Mouse (Mus musculus): Measurements from ENCODE around the gene Dscam. TPM values are rescaled to one million over a fixed set of nuclear protein-coding genes. Genes with fewer than 3 reads are reported as not detected.

Dscam gene
- polyA plus RNA-seq, 1 experiment from 2014 or later, result 0.05 TPM

- TF ChIP-seq CTCF (IDR thresholded peaks at IDR 0.05; ENCODE audit: low read depth), result no peak
- WGBS, result 84% methylated on average over 3 of the region's 3 CpGs
- ATAC-seq (replicated peaks; ENCODE audit: low FRiP score, low read depth) (no peak), DNase-seq (ENCODE audit: low spot score) (no peak)
- Histone ChIP-seq H3K9ac (ENCODE audit: low read depth, low read length) (no peak overlapping the region), H3K4me2 (ENCODE audit: low read length) (no peak overlapping the region), H3K4me3 (replicated peaks; ENCODE audit: low read depth, low read length) (no peak overlapping the region), H3K36me3 (ENCODE audit: insufficient read depth, low read length) (no peaks in the 10 kb centered on the region), H3K27ac (no peak overlapping the region), H3K27me3 (ENCODE audit: insufficient read depth, low read length) (no peaks in the 10 kb centered on the region), H3K4me1 (replicated peaks; ENCODE audit: insufficient read depth, low read length) (no peaks in the 10 kb centered on the region), H3K9me3 (replicated peaks; ENCODE audit: low read length) (no peaks in the 10 kb centered on the region)
Observed at GRCm38 (mm10) chr16:97033540-97034058, 137.0 kb downstream of the Dscam start.

GRCm38 (mm10) chr16:97027701-97028100 is 142.9 kb downstream of the Dscam start:
- Histone ChIP-seq H3K4me1 (replicated peaks; ENCODE audit: insufficient read depth, low read length) (no peaks in the 10 kb centered on the region), H3K9ac (ENCODE audit: low read depth, low read length) (no peak overlapping the region), H3K4me3 (replicated peaks; ENCODE audit: low read depth, low read length) (no peak overlapping the region), H3K27ac (no peak overlapping the region), H3K9me3 (replicated peaks; ENCODE audit: low read length) (no peaks in the 10 kb centered on the region), H3K4me2 (ENCODE audit: low read length) (no peak overlapping the region), H3K27me3 (ENCODE audit: insufficient read depth, low read length) (no peaks in the 10 kb centered on the region), H3K36me3 (ENCODE audit: insufficient read depth, low read length) (no peaks in the 10 kb centered on the region)
- TF ChIP-seq CTCF (IDR thresholded peaks at IDR 0.05; ENCODE audit: low read depth), result no peak
- WGBS, result 63% methylated on average over 1 of the region's 1 CpGs
- ATAC-seq (replicated peaks; ENCODE audit: low FRiP score, low read depth) (no peak), DNase-seq (ENCODE audit: low spot score) (no peak)

- H3K36me3 ChIP-seq (ENCODE audit: insufficient read depth, low read length), result no peaks in the 10 kb centered on the region
- DNase-seq (ENCODE audit: low spot score), result no peak
- no peak for TF ChIP-seq CTCF (IDR thresholded peaks at IDR 0.05; ENCODE audit: low read depth)
- no peak overlapping the region for H3K4me3 ChIP-seq (replicated peaks; ENCODE audit: low read depth, low read length)
- no peaks in the 10 kb centered on the region for H3K4me1 ChIP-seq (replicated peaks; ENCODE audit: insufficient read depth, low read length)
- no peak for ATAC-seq (replicated peaks; ENCODE audit: low FRiP score, low read depth)
- H3K9ac ChIP-seq (ENCODE audit: low read depth, low read length), result no peak overlapping the region
- no peaks in the 10 kb centered on the region for H3K9me3 ChIP-seq (replicated peaks; ENCODE audit: low read length)
- WGBS, result 91% methylated on average over 5 of the region's 5 CpGs
- no peak overlapping the region for H3K4me2 ChIP-seq (ENCODE audit: low read length)
- H3K27ac ChIP-seq, result no peak overlapping the region
- H3K27me3 ChIP-seq (ENCODE audit: insufficient read depth, low read length), result no peaks in the 10 kb centered on the region
Observed at GRCm38 (mm10) chr16:97026803-97027202, 143.7 kb downstream of the Dscam start.

DNA sequence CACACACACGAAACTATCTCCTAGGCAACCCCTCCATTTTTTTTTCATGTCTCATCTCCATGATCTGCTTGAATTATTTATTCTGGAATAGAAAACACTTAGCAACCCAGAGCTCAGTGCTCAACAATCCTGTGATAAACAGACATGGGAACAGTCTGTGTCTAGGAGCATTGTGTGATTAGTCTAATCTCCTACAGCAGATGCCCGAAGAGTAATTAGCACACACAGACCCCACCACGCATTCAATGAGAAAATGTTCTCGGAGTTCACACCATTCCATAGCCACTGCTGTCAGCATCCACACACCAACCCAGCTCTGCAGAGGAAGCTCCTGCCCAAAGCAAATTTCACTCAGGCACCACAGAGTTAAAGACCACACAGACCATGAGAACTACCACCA is 146.1 kb downstream of the Dscam start:
- no peak overlapping the region for H3K4me3 ChIP-seq (replicated peaks; ENCODE audit: low read depth, low read length)
- H3K9ac ChIP-seq (ENCODE audit: low read depth, low read length), result no peak overlapping the region
- no peak overlapping the region for H3K27ac ChIP-seq
- DNase-seq (ENCODE audit: low spot score) (no peak), ATAC-seq (replicated peaks; ENCODE audit: low FRiP score, low read depth) (no peak)
- no peaks in the 10 kb centered on the region for H3K4me1 ChIP-seq (replicated peaks; ENCODE audit: insufficient read depth, low read length)
- H3K4me2 ChIP-seq (ENCODE audit: low read length), result no peak overlapping the region
- no peaks in the 10 kb centered on the region for H3K9me3 ChIP-seq (replicated peaks; ENCODE audit: low read length)
- WGBS, result 79% methylated on average over 4 of the region's 4 CpGs
- TF ChIP-seq CTCF (IDR thresholded peaks at IDR 0.05; ENCODE audit: low read depth), result no peak
- H3K36me3 ChIP-seq (ENCODE audit: insufficient read depth, low read length), result no peaks in the 10 kb centered on the region
- no peaks in the 10 kb centered on the region for H3K27me3 ChIP-seq (ENCODE audit: insufficient read depth, low read length)

DNA sequence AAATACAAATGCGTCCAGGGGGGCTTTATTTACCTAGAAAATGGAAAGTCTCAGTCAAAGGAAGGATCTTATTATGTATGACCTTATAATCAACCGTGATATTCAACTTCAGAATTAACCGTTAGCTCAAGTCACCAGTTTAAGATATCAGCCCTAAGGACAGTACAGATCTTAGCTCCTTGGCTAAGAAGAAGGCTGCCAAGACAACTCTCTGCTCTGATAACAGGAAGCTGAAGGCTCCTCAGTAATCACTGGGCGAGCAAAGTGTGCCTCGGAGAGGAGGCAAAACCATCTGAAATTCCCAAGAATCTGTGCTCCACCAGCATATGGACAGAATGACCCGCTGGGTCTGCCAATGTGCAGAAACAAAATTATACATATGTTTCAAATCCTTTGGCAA is 149.1 kb downstream of the Dscam start:
- no peaks in the 10 kb centered on the region for H3K36me3 ChIP-seq (ENCODE audit: insufficient read depth, low read length)
- H3K27ac ChIP-seq, result no peak overlapping the region
- ATAC-seq (replicated peaks; ENCODE audit: low FRiP score, low read depth), result no peak
- no peak for TF ChIP-seq CTCF (IDR thresholded peaks at IDR 0.05; ENCODE audit: low read depth)
- H3K4me1 ChIP-seq (replicated peaks; ENCODE audit: insufficient read depth, low read length), result no peaks in the 10 kb centered on the region
- H3K9ac ChIP-seq (ENCODE audit: low read depth, low read length), result no peak overlapping the region
- H3K4me3 ChIP-seq (replicated peaks; ENCODE audit: low read depth, low read length), result no peak overlapping the region
- no peak for DNase-seq (ENCODE audit: low spot score)
- H3K27me3 ChIP-seq (ENCODE audit: insufficient read depth, low read length), result no peaks in the 10 kb centered on the region
- no peaks in the 10 kb centered on the region for H3K9me3 ChIP-seq (replicated peaks; ENCODE audit: low read length)
- WGBS, result 77% methylated on average over 6 of the region's 6 CpGs
- H3K4me2 ChIP-seq (ENCODE audit: low read length), result no peak overlapping the region

GRCm38 (mm10) chr16:97018304-97018703 is 152.2 kb downstream of the Dscam start:
- no peak overlapping the region for H3K27ac ChIP-seq

DNA sequence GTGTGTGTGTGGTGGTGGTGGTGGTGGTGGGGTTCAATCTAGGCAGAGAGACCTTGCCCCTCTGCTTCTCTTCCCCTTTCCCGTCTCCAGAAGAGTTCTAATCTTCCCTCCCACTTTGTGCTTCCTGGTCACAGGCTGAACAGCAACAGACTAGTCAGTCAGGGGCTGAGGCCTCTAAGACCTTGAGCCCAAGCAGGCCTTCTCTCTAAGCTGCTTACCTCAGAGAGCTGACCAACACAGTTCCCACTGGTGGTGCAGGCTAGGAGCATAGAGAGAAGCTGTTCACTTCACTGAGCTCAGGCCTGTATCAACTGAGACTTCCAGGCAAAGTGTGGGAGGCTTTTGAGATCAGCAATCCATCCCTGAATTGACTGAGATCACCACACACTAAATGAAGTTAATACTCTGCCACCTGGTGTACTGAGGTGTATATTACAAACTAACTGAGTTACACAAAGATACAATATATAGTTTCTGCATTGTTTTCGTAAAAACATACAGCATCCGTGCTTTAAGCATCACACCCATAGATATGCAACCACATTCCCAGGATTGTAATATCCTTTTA is 153.3 kb downstream of the Dscam start:
- no peak overlapping the region for H3K4me3 ChIP-seq (replicated peaks; ENCODE audit: low read depth, low read length)
- no peaks in the 10 kb centered on the region for H3K9me3 ChIP-seq (replicated peaks; ENCODE audit: low read length)
- peak; percentile 46 for DNase-seq (ENCODE audit: low spot score)
- no peak overlapping the region for H3K4me2 ChIP-seq (ENCODE audit: low read length)
- no peak overlapping the region for H3K27ac ChIP-seq
- no peak overlapping the region for H3K9ac ChIP-seq (ENCODE audit: low read depth, low read length)
- ATAC-seq (replicated peaks; ENCODE audit: low FRiP score, low read depth), result no peak
- H3K36me3 ChIP-seq (ENCODE audit: insufficient read depth, low read length), result no peaks in the 10 kb centered on the region
- no peaks in the 10 kb centered on the region for H3K4me1 ChIP-seq (replicated peaks; ENCODE audit: insufficient read depth, low read length)
- TF ChIP-seq CTCF (IDR thresholded peaks at IDR 0.05; ENCODE audit: low read depth), result peak; percentile 48; the same call in 1 of the 2 replicates
- H3K27me3 ChIP-seq (ENCODE audit: insufficient read depth, low read length), result no peaks in the 10 kb centered on the region
- WGBS, result 72% methylated on average over 3 of the region's 3 CpGs

More at GRCm38 (mm10) chr16:97018304-97018703, 152.2 kb downstream of the Dscam start:
- TF ChIP-seq CTCF (IDR thresholded peaks at IDR 0.05; ENCODE audit: low read depth), result no peak
- no peaks in the 10 kb centered on the region for H3K27me3 ChIP-seq (ENCODE audit: insufficient read depth, low read length)
- no peak overlapping the region for H3K4me3 ChIP-seq (replicated peaks; ENCODE audit: low read depth, low read length)
- no peak overlapping the region for H3K4me2 ChIP-seq (ENCODE audit: low read length)
- ATAC-seq (replicated peaks; ENCODE audit: low FRiP score, low read depth) (no peak), DNase-seq (ENCODE audit: low spot score) (no peak)
- H3K9me3 ChIP-seq (replicated peaks; ENCODE audit: low read length), result no peaks in the 10 kb centered on the region
- WGBS, result 58% methylated on average over 5 of the region's 5 CpGs
- H3K36me3 ChIP-seq (ENCODE audit: insufficient read depth, low read length), result no peaks in the 10 kb centered on the region
- no peaks in the 10 kb centered on the region for H3K4me1 ChIP-seq (replicated peaks; ENCODE audit: insufficient read depth, low read length)
- no peak overlapping the region for H3K9ac ChIP-seq (ENCODE audit: low read depth, low read length)

Data from kidney, postnatal 0 days (tissue).